Mouse (Mus musculus) embryonic facial prominence, embryonic 10.5 days (tissue): ENCODE measurements at regions not wholly inside any gene's neighbourhood (a gene's known extent, or its start where the extent isn't known, plus 50 kb on each side); places are given as distances from the start of the nearest gene placed in this dataset.

Experiments used
- DNase-seq: peaks from one replicate; pipeline ENCODE4 v3.0.0-alpha.2; 2017; ENCODE audit warnings: low spot score
- H3K27ac ChIP-seq: fragments of 300-500 bp; sonication (generic); replicated peaks from 2 replicates; pipeline ENCODE4 v1.5.1; 2016; ENCODE audit warnings: mild to moderate bottlenecking
- H3K27me3 ChIP-seq: fragments of 300-500 bp; sonication (generic); replicated peaks from 2 replicates; pipeline ENCODE4 v1.6.1; 2016; ENCODE audit warnings: low read depth, mild to moderate bottlenecking; ENCODE audit not compliant: poor library complexity, severe bottlenecking
- H3K36me3 ChIP-seq: fragments of 300-500 bp; sonication (generic); replicated peaks from 2 replicates; pipeline ENCODE4 v1.6.1; 2016; ENCODE audit warnings: mild to moderate bottlenecking, moderate library complexity
- H3K4me1 ChIP-seq: fragments of 300-500 bp; sonication (generic); 2 replicates; pipeline ENCODE4 v1.6.1; 2016
- H3K4me3 ChIP-seq: fragments of 300-500 bp; sonication (generic); 2 replicates; pipeline ENCODE4 v1.5.1; 2016; ENCODE audit warnings: mild to moderate bottlenecking, moderate library complexity
- H3K9me3 ChIP-seq: fragments of 300-500 bp; sonication (generic); 2 replicates; pipeline ENCODE4 v1.6.1; 2016; ENCODE audit warnings: mild to moderate bottlenecking
- WGBS: fragments of 180-500 bp; shearing (Covaris S2); methylation state at CpG from one replicate; pipeline ENCODE4 v1.1.7; 2016; 5-methylcytosine and 5-hydroxymethylcytosine counted together

- no peak overlapping the region for H3K27ac ChIP-seq
- no peaks in the 10 kb centered on the region for H3K9me3 ChIP-seq
- no peaks in the 10 kb centered on the region for H3K27me3 ChIP-seq
- no peaks in the 10 kb centered on the region for H3K4me1 ChIP-seq
- DNase-seq, result no peak
- 94% methylated on average over 2 of the region's 2 CpGs for WGBS
- no peak overlapping the region for H3K4me3 ChIP-seq
- no peaks in the 10 kb centered on the region for H3K36me3 ChIP-seq
These were observed 377.7 kb downstream of the Bmper start for GRCm38 (mm10) chr9:23600623-23601022.
